Mouse (Mus musculus) stomach, postnatal 0 days (tissue): ENCODE data around the gene Col24a1.

Experiments
- CTCF ChIP-seq: IDR thresholded peaks from 2 replicates; pipeline ENCODE4 v1.5.1; 2016; ENCODE audit warnings: antibody characterized with exemption, low read depth, mild to moderate bottlenecking, moderate library complexity
- EP300 ChIP-seq: optimal IDR thresholded peaks from 2 replicates; pipeline ENCODE3; 2016; ENCODE audit warnings: antibody characterized with exemption

DNA sequence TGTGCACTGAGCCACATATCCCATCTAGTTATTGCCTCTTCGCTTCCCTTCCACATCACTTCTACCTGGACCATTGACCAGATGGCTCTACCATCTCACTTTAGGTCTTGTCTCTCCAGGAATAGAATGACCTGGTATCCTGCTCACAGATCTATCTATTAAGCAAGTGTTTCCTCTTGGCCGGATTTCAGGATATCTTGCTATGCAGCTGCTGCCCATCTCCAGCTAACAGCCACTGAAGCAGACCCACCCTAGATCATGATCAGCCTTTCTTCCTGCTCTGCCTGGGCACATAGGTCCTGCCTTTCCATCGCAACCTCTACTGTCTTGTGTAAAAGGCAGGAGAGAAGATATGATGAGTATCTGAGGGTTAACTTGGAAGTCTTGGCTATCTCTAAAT lies 84.0 kb downstream of the Col24a1 start:
- TF ChIP-seq CTCF: no peak
- no peak for TF ChIP-seq EP300
